Mouse (Mus musculus): ENCODE measurements around the gene Ptpn7.

DNA sequence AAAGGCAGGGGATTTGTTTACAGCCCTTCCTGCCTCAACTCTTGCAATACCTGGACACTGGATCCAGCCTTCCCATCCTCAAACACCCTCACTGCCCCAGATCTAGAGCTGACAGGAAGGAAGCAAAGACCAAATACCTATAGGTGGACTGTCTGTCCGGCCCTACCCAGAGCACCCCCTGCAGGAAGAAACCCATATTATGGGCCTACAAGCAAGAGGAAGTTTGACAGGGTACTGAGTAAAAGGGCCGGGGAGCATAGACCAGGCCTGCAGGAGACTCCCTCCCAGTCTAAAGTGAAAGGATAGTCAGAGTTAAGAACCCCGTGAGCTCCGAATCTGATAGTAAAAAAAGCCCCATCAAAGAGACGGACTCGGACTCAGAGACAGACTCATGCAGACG is 37.8 kb upstream of the Ptpn7 start:
- TF ChIP-seq CTCF (IDR thresholded peaks at IDR 0.05): peak; percentile 12; the same call in 1 of the 2 replicates
- no peak for TF ChIP-seq EP300 (IDR thresholded peaks at IDR 0.05)

Data from lung, postnatal 0 days (tissue).